Mouse (Mus musculus) kidney, adult 18-20 months (tissue): Measurements from ENCODE around the gene Tmem52b.
A peak's percentile ranks its signal among the peaks of the same experiment; 100 is the strongest.
"Not testable (repeated sequence)": the region's sequence is repeated elsewhere in the genome, so short reads cannot be mapped to it uniquely, and the experiment has no call there.

Experiments used
- DNase-seq: peaks from one replicate; pipeline ENCODE4 v3.0.0; 2021

Tmem52b gene

GRCm38 (mm10) chr6:129512367-129512766 is at the start of gene Tmem52b:
TSS of gene Tmem52b (plus strand) at chr6:129512555.
- DNase-seq: no peak

- no peak for DNase-seq
Measured at GRCm38 (mm10) chr6:129471386-129471785, 41.0 kb upstream of the Tmem52b start.

- DNase-seq: no peak
Measured at GRCm38 (mm10) chr6:129472627-129473026, 39.7 kb upstream of the Tmem52b start.

GRCm38 (mm10) chr6:129476404-129477126 is 35.8 kb upstream of the Tmem52b start:
- DNase-seq: peak; percentile 31

- DNase-seq: no peak
Measured at GRCm38 (mm10) chr6:129480089-129480958, 32.0 kb upstream of the Tmem52b start.

- no peak for DNase-seq
Measured at GRCm38 (mm10) chr6:129494924-129495323, 17.4 kb upstream of the Tmem52b start.

- DNase-seq: no peak
Measured at GRCm38 (mm10) chr6:129497345-129498218, 14.8 kb upstream of the Tmem52b start.

GRCm38 (mm10) chr6:129499516-129499915 is 12.8 kb upstream of the Tmem52b start:
- DNase-seq: not testable (repeated sequence)

GRCm38 (mm10) chr6:129503471-129503870 is 8.9 kb upstream of the Tmem52b start:
- no peak for DNase-seq

GRCm38 (mm10) chr6:129507024-129507423 is 5.3 kb upstream of the Tmem52b start, which contains the start of gene Olr1:
TSS of gene Olr1 (minus strand) at chr6:129507165.
- no peak for DNase-seq

GRCm38 (mm10) chr6:129510120-129510911 is 2.0 kb upstream of the Tmem52b start:
- peak; percentile 67 for DNase-seq

- no peak for DNase-seq
Measured at GRCm38 (mm10) chr6:129512868-129513267, 513 bp downstream of the Tmem52b start.

GRCm38 (mm10) chr6:129513409-129513808 is 1.1 kb downstream of the Tmem52b start:
- no peak for DNase-seq

- DNase-seq: no peak
Measured at GRCm38 (mm10) chr6:129514376-129514775, 2.0 kb downstream of the Tmem52b start.

- DNase-seq: no peak
Measured at GRCm38 (mm10) chr6:129515068-129515467, 2.7 kb downstream of the Tmem52b start.

GRCm38 (mm10) chr6:129516388-129516787 is 4.0 kb downstream of the Tmem52b start:
- no peak for DNase-seq

GRCm38 (mm10) chr6:129517752-129518408 is 5.5 kb downstream of the Tmem52b start:
- DNase-seq: peak; percentile 58

GRCm38 (mm10) chr6:129526069-129526468 is 13.7 kb downstream of the Tmem52b start:
- DNase-seq: no peak

- DNase-seq: no peak
Measured at GRCm38 (mm10) chr6:129527416-129527815, 15.1 kb downstream of the Tmem52b start.

GRCm38 (mm10) chr6:129529605-129530004 is 17.2 kb downstream of the Tmem52b start:
- no peak for DNase-seq

GRCm38 (mm10) chr6:129530261-129530660 is 17.9 kb downstream of the Tmem52b start:
- DNase-seq: no peak
